Mouse (Mus musculus): Measurements from ENCODE around the gene Pbx3.

- TF ChIP-seq CTCF (IDR thresholded peaks at IDR 0.05; ENCODE audit: control insufficient read depth, insufficient read depth, low read length) (no peak), POLR2A (IDR thresholded peaks at IDR 0.05; ENCODE audit: borderline replicate concordance, control insufficient read depth, low read depth, low read length) (no peak)
These were observed 147.5 kb downstream of the Pbx3 start for GRCm38 (mm10) chr2:34225470-34225869.

Data from bone marrow, adult 2 months (tissue).